Mouse (Mus musculus) cortical plate, adult 2 months (tissue): ENCODE results near the gene Nlk.

ENCODE experiments used
- CTCF ChIP-seq: fragments of 200-500 bp; IDR thresholded peaks from 2 replicates; pipeline ENCODE4 v1.5.1; 2011; ENCODE audit warnings: mild to moderate bottlenecking, control low read depth, low read length; ENCODE audit not compliant: insufficient read depth; ENCODE audit errors: extremely low read depth
- POLR2A ChIP-seq: fragments of 200-500 bp; IDR thresholded peaks from 2 replicates; pipeline ENCODE4 v1.6.1; 2011; ENCODE audit warnings: mild to moderate bottlenecking, low read length, control low read depth; ENCODE audit not compliant: insufficient read depth; ENCODE audit errors: extremely low read depth

DNA sequence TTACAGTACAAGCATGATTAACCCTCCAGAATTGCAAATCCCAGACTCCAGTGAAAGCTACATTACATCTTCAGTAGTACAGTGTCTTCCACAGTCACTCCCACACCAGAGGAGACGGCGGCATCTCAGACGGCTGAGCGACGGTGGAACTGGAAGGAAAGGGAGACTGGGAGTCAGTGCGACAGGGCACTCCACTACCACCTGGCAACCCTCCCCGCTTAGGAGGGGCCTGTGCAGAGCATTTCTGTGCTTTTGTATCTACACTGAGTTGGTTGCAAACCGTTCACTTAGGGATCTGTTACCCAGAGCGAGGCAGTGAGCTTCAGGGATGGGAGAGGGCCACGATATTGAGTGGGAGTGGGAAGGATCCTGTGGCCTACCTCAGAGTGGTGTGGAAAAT lies 128.3 kb downstream of the Nlk start:
- TF ChIP-seq CTCF (no peak), POLR2A (no peak)
